Mouse (Mus musculus) left cerebral cortex, adult 6 months (tissue): ENCODE measurements around the gene Gpr173. TPM values are rescaled to one million over a fixed set of nuclear protein-coding genes. Genes with fewer than 3 reads are reported as not detected.

Experiments used
- long read RNA-seq, 2 experiments: library from polyadenylated mRNA; unstranded; transcript quantifications; one replicate each; pipeline ENCODE4 v2.0.0; 2019 to 2020
- polyA plus RNA-seq: library from polyadenylated mRNA; unstranded; fragments of <200 nt; fragmentation: Nextera tagmentation; gene quantifications from 2 replicates; pipeline ENCODE4 v1.2.3, GENCODE M21; 2021

Gene Gpr173
- polyA plus RNA-seq, result 2.5 and 4.8 TPM in 2 replicates
- long read RNA-seq, experiment 1, partial matches to known transcripts, result 0 of 8 reads
- long read RNA-seq, experiment 1, other reads (novel, unspliced or antisense), result 7 of 8 reads
- long read RNA-seq, experiment 2, partial matches to known transcripts, result 0 of 4 reads
- long read RNA-seq, experiment 2, other reads (novel, unspliced or antisense), result 2 of 4 reads

DNA sequence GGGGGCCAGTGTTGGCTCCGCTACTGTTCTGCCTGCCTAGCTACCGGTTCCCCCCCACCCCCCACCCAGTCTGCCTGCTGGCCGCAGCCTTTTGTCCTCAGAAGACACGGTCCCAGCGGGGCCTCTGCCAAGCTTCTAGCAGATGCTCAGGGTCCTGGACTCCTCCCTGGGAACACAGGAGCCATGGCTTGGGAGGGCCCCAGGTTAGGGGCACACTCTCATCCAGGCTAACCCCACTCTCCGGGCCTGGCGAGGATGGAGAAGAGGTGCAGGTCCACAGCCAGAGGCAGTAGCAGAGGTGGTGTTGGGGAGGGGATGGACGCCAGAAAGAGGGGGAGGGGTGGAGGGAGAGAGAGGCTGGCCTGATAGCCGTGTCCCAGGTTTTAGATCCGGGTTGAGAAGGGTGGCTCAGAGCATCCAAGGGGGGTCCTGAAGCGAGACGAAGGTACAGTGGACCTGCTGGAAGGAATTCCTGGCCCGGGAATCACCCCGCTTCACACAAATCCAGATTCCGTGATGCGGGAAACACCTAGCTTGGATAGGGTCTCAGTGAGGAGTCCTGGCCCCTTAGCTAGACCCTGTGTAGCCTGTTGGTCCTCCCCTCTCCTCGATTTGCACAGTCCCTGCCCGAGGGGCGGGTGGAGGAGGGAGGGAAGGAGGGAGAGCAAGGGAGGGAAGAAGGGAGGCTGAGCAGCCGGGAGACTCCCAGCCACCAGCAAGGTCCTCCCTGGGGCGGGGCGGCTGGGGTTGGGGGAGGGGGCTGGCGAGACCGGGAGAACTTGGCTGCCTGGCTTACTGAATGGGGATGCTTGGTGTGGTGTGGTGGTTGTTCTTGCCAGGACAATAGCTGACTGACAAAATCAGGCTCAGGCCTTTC lies at the start of gene Gpr173:
Gpr173 (minus strand) TSS at position 308 of the 877 bp plus-strand sequence.

DNA sequence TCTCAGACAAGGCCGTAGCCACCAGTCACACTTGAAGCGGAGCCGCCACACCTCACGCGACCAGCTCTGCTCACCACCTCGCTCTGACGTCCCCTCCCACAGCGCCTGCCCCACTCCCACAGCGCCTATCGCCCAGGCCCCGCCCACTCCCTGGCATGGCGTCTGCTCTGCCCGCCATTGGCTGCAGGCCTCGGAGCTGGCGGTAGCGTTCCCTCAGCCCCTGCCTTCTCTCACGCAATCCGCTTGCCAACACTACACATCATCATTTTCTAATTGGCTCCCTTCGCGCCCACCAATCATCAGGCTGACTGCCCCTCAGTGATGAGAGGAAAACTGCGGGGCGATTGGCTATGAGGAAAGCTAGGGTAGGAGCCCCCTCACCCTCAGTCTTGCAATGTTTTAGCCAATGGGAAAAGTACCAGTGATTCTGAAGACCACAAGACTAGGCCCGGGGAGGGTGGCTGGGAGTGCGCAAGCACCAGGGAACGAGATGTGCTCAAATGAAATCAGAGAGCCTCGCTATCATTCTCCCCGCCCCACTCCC lies 26.1 kb downstream of the Gpr173 start, which contains the start of gene Tspyl2:
Tspyl2 (minus strand) TSS at position 68 of the 544 bp plus-strand sequence.

DNA sequence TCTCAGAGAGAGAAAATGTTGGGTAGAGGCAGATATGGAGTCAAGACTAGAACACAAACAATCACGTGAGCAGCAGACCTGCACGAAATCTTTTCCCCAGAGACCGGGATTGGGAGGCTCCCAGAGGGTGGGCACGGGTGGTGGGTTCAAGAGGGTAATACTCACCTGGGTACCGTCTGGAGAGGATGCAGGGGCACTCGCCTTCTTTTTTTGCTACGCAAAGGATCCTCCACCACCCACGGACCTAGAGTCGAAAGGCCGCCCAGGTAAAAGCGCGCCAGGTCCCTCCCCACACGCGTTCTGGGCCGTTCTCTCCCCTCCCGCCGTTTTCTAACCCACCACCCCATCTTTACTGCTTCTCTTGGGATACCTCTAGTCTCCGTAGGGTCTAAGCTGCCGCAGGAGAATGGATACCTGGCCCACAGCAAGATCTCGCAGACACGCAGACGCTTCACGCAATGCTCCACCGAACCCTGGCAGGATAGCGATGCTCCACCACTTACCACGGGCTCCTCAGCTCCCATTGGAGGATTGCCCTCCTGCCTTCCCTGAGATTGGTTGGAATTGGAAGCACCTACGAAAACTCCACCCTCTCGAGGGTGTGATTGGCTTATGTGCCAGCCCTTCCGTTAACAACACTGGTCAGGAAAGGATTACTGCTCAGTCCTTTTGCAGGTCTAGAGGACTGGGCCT lies 41.4 kb downstream of the Gpr173 start, which contains the start of gene Kantr:
Kantr (minus strand) TSS at position 500 of the 693 bp plus-strand sequence.

Other genes with a start within 250 kb of the Gpr173 start
- gene Iqsec2, start 224.4 kb downstream of the Gpr173 start, polyA plus RNA-seq, result 7.8 and 28.7 TPM in 2 replicates
- 8.2 and 11.8 TPM in 2 replicates for gene Kdm5c, start 135.7 kb downstream of the Gpr173 start, polyA plus RNA-seq
- gene Kantr, start 41.2 kb downstream of the Gpr173 start, polyA plus RNA-seq, result 30.1 and 36.7 TPM in 2 replicates
- gene Tspyl2, start 26.3 kb downstream of the Gpr173 start, polyA plus RNA-seq, result 8.1 and 19.2 TPM in 2 replicates
- gene Cldn34a, start 194.6 kb upstream of the Gpr173 start, polyA plus RNA-seq, result not detected in 2 replicates